Mouse (Mus musculus): Measurements from ENCODE around the gene Pifo. TPM values are rescaled to one million over a fixed set of nuclear protein-coding genes. Genes with fewer than 3 reads are reported as not detected.

Pifo gene
- polyA plus RNA-seq, 1 experiment from 2014 or later: not detected

DNA sequence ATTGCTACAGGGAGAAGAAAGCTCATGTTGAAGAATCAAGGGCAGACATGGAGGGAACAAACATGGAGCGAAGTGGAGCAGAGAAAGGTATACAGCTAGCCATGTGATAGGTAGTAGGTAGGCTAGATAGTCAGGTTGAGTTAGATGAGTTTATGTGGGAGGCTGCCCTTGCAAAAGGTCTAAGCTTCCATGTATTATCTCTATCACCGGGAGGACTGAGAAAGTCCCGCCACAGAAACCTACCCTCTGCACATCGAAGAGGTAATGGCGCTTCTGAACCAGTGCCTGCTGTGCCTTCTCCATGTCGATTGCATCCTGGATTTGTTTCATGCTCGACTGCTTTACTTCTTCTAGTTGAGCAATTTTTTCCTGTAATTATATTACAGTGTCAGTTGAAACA lies 63.1 kb downstream of the Pifo start:
- 90% methylated on average over 7 of the region's 7 CpGs for WGBS
- Histone ChIP-seq H3K9ac (ENCODE audit: low read length) (no peak overlapping the region), H3K27me3 (ENCODE audit: control insufficient read depth, insufficient read depth, low read length) (no peaks in the 10 kb centered on the region), H3K9me3 (ENCODE audit: control insufficient read depth, low read length) (no peaks in the 10 kb centered on the region), H3K36me3 (ENCODE audit: control insufficient read depth, insufficient read depth, low read length) (peaks cover 95% of the 10 kb centered on the region), H3K4me3 (ENCODE audit: control insufficient read depth in 1 of 2, insufficient read depth in 1 of 2, low read depth in 1 of 2, low read length in 2 of 2) (no peak overlapping the region), H3K27ac (replicated peaks in 1 of 2; ENCODE audit: control insufficient read depth in 1 of 2, insufficient read depth in 1 of 2, low read depth in 2 of 2, low read length in 2 of 2) (no peak overlapping the region), H3K4me2 (ENCODE audit: low read length) (no peak overlapping the region), H3K4me1 (ENCODE audit: control insufficient read depth in 2 of 2, insufficient read depth in 2 of 2, low read length in 2 of 2) (peaks cover 0 to 5% of the 10 kb centered on the region in 2 experiments; a peak in 1 of 4 replicates)
- ATAC-seq (ENCODE audit: insufficient number of reproducible peaks, insufficient read depth, low FRiP score, low read depth): no peak

Other genes starting within 250 kb of the Pifo start
- gene Rap1a, start 213.3 kb downstream of the Pifo start, polyA plus RNA-seq (2014; fragmentation: Nextera tagmentation; extraction: Ambion mirVana): 66.9 and 77.3 TPM in 2 replicates
- not detected in 2 replicates for gene Adora3, start 143.8 kb downstream of the Pifo start, polyA plus RNA-seq (2014; fragmentation: Nextera tagmentation; extraction: Ambion mirVana)
- gene Tmigd3, start 143.7 kb downstream of the Pifo start, polyA plus RNA-seq (2014; fragmentation: Nextera tagmentation; extraction: Ambion mirVana): 0.26 and 0.41 TPM in 2 replicates
- gene I830077J02Rik, start 82.0 kb downstream of the Pifo start, polyA plus RNA-seq (2014; fragmentation: Nextera tagmentation; extraction: Ambion mirVana): 1.5 and 1.8 TPM in 2 replicates
- 83.4 and 91.9 TPM in 2 replicates for gene Wdr77, start 55.3 kb downstream of the Pifo start, polyA plus RNA-seq (2014; fragmentation: Nextera tagmentation; extraction: Ambion mirVana)
- gene Atp5f1, start 54.5 kb downstream of the Pifo start, polyA plus RNA-seq (2014; fragmentation: Nextera tagmentation; extraction: Ambion mirVana): 903 and 907 TPM in 2 replicates
- gene Ovgp1, start 40.9 kb downstream of the Pifo start, polyA plus RNA-seq (2014; fragmentation: Nextera tagmentation; extraction: Ambion mirVana): 1.2 and 1.8 TPM in 2 replicates
- 0.34 TPM in 1 of 2 replicates, not detected in the other for gene Chil5, start 18.2 kb upstream of the Pifo start, polyA plus RNA-seq (2014; fragmentation: Nextera tagmentation; extraction: Ambion mirVana)
- gene Chia1, start 98.6 kb upstream of the Pifo start, polyA plus RNA-seq (2014; fragmentation: Nextera tagmentation; extraction: Ambion mirVana): 0.12 and 0.19 TPM in 2 replicates
- not detected in 2 replicates for gene Chil3, start 152.9 kb upstream of the Pifo start, polyA plus RNA-seq (2014; fragmentation: Nextera tagmentation; extraction: Ambion mirVana)
- gene Chil4, start 204.9 kb upstream of the Pifo start, polyA plus RNA-seq (2014; fragmentation: Nextera tagmentation; extraction: Ambion mirVana): not detected in 2 replicates